Mouse (Mus musculus) bone marrow, adult 2 months (tissue): ENCODE measurements around the gene Rrm1. TPM values are rescaled to one million over a fixed set of nuclear protein-coding genes. Genes with fewer than 3 reads are reported as not detected.
A peak's percentile ranks its signal among the peaks of the same experiment; 100 is the strongest.
"Not testable (repeated sequence)": the region's sequence is repeated elsewhere in the genome, so short reads cannot be mapped to it uniquely, and the experiment has no call there.

Experiments
- H3K27ac ChIP-seq: fragments of 200-500 bp; 2 replicates; pipeline ENCODE4 v1.5.1; 2012; ENCODE audit warnings: low read depth, mild to moderate bottlenecking, control low read depth, inconsistent platforms, low read length; ENCODE audit not compliant: control insufficient read depth, poor library complexity, insufficient read depth
- H3K4me1 ChIP-seq: fragments of 200-500 bp; 2 replicates; pipeline ENCODE4 v1.6.1; 2011; ENCODE audit warnings: low read length; ENCODE audit not compliant: control insufficient read depth, insufficient read depth
- H3K4me3 ChIP-seq: fragments of 200-500 bp; replicated peaks from 2 replicates; pipeline ENCODE3; 2011; ENCODE audit warnings: mild to moderate bottlenecking, low read depth, low read length, control low read depth; ENCODE audit not compliant: control insufficient read depth
- CTCF ChIP-seq: fragments of 200-500 bp; IDR thresholded peaks from 2 replicates; pipeline ENCODE4 v1.5.1; 2011; ENCODE audit warnings: low read length, control low read depth; ENCODE audit not compliant: control insufficient read depth, insufficient read depth
- POLR2A ChIP-seq: fragments of 200-500 bp; IDR thresholded peaks from 2 replicates; pipeline ENCODE4 v1.6.1; 2011; ENCODE audit warnings: low read depth, mild to moderate bottlenecking, control low read depth, low read length, borderline replicate concordance; ENCODE audit not compliant: control insufficient read depth
- WGBS: fragments of 180-500 bp; shearing (Covaris S2); methylation state at CpG from one replicate; pipeline ENCODE4 v1.1.7; 2018; 5-methylcytosine and 5-hydroxymethylcytosine counted together
- polyA plus RNA-seq: library from polyadenylated mRNA; stranded (reverse); fragments of >200 nt; gene quantifications from 2 replicates; pipeline ENCODE4 v1.2.4, GENCODE M21; 2011; ENCODE audit warnings: low replicate concordance; ENCODE audit not compliant: missing spikeins, insufficient read depth, insufficient read length

The Rrm1 gene
- polyA plus RNA-seq, 1 experiment = 151 TPM

- Histone ChIP-seq H3K27ac (no peak overlapping the region), H3K4me1 (no peaks in the 10 kb centered on the region), H3K4me3 (no peak overlapping the region)
- 59% methylated on average over 4 of the region's 4 CpGs for WGBS
- TF ChIP-seq POLR2A (no peak), CTCF (no peak)
These were observed 39.3 kb downstream of the Rrm1 start for GRCm38 (mm10) chr7:102480821-102481220.

- no peaks in the 10 kb centered on the region for H3K4me1 ChIP-seq
- H3K4me3 ChIP-seq = no peak within 1 kb of the TSS
- TF ChIP-seq POLR2A (no peak), CTCF (no peak)
- WGBS = 92% methylated on average over 4 of the region's 4 CpGs
- H3K27ac ChIP-seq = no peak within 1 kb of the TSS
These were observed 40.1 kb downstream of the Rrm1 start, which contains the start of gene Olfr543 for GRCm38 (mm10) chr7:102481579-102481978. Gene Olfr543, minus strand, starts transcription at chr7:102481679.

GRCm38 (mm10) chr7:102483665-102484064, 42.2 kb downstream of the Rrm1 start:
- no peak overlapping the region for H3K27ac ChIP-seq
- 67% methylated on average over 2 of the region's 2 CpGs for WGBS
- TF ChIP-seq POLR2A = no peak
- TF ChIP-seq CTCF = no peak
- H3K4me3 ChIP-seq = no peak overlapping the region
- H3K4me1 ChIP-seq = no peaks in the 10 kb centered on the region

GRCm38 (mm10) chr7:102484766-102485165, 43.3 kb downstream of the Rrm1 start:
- H3K27ac ChIP-seq, H3K4me1 ChIP-seq, H3K4me3 ChIP-seq: not testable (repeated sequence)
- WGBS = 67% methylated on average over 8 of the region's 8 CpGs

- H3K4me1 ChIP-seq = no peaks in the 10 kb centered on the region
- H3K4me3 ChIP-seq = no peak overlapping the region
- H3K27ac ChIP-seq = no peak overlapping the region
- TF ChIP-seq CTCF (no peak), POLR2A (no peak)
- 63% methylated on average over 1 of the region's 1 CpGs for WGBS
These were observed 44.6 kb downstream of the Rrm1 start for GRCm38 (mm10) chr7:102486105-102486504.

GRCm38 (mm10) chr7:102488161-102488560, 46.7 kb downstream of the Rrm1 start, which contains the start of gene Olfr544:
Gene Olfr544, minus strand, starts transcription at chr7:102488313.
- WGBS = 44% methylated on average over 1 of the region's 1 CpGs
- Histone ChIP-seq H3K4me1 (no peaks in the 10 kb centered on the region), H3K4me3 (no peak within 1 kb of the TSS), H3K27ac (no peak within 1 kb of the TSS)
- no peak for TF ChIP-seq POLR2A
- no peak for TF ChIP-seq CTCF

GRCm38 (mm10) chr7:102494416-102494815, 52.9 kb downstream of the Rrm1 start:
- H3K27ac ChIP-seq, H3K4me3 ChIP-seq, H3K4me1 ChIP-seq: not testable (repeated sequence)
- 63% methylated on average over 6 of the region's 7 CpGs for WGBS

GRCm38 (mm10) chr7:102499473-102499872, 58.0 kb downstream of the Rrm1 start, which contains the start of gene Olfr545:
Gene Olfr545, minus strand, starts transcription at chr7:102499573.
- WGBS = 69% methylated on average over 3 of the region's 3 CpGs
- TF ChIP-seq CTCF (no peak), POLR2A (no peak)

GRCm38 (mm10) chr7:102501986-102502385, 60.5 kb downstream of the Rrm1 start:
- Histone ChIP-seq H3K4me1 (no peaks in the 10 kb centered on the region), H3K27ac (no peak overlapping the region), H3K4me3 (no peak overlapping the region)
- 80% methylated on average over 5 of the region's 5 CpGs for WGBS
- no peak for TF ChIP-seq CTCF
- TF ChIP-seq POLR2A = no peak

More at GRCm38 (mm10) chr7:102499473-102499872, 58.0 kb downstream of the Rrm1 start, which contains the start of gene Olfr545:
- Histone ChIP-seq H3K4me1 (no peaks in the 10 kb centered on the region), H3K4me3 (no peak within 1 kb of the TSS), H3K27ac (no peak within 1 kb of the TSS)

- Histone ChIP-seq H3K4me1 (no peaks in the 10 kb centered on the region), H3K27ac (no peak overlapping the region), H3K4me3 (no peak overlapping the region)
- WGBS = 32% methylated on average over 3 of the region's 3 CpGs
- TF ChIP-seq POLR2A (no peak), CTCF (peak; percentile 77)
These were observed 65.4 kb downstream of the Rrm1 start for GRCm38 (mm10) chr7:102506848-102507247.
